Mouse (Mus musculus) liver, embryonic 12.5 days (tissue): Measurements from ENCODE around the gene Pdzrn3. TPM values are rescaled to one million over a fixed set of nuclear protein-coding genes. Genes with fewer than 3 reads are reported as not detected.

Source experiments
- ATAC-seq: fragments of 200-750 bp; cut with Nextera tagmentation; 2 replicates; pipeline ENCODE4 v1.8.0; 2017; ENCODE audit warnings: moderate number of reproducible peaks, mild to moderate bottlenecking, moderate library complexity
- H3K27ac ChIP-seq: fragments of 300-500 bp; sonication (generic); 2 replicates; pipeline ENCODE4 v1.5.1; 2016; ENCODE audit warnings: mild to moderate bottlenecking
- H3K27me3 ChIP-seq: fragments of 300-500 bp; sonication (generic); replicated peaks from 2 replicates; pipeline ENCODE4 v1.6.1; 2016; ENCODE audit warnings: mild to moderate bottlenecking, moderate library complexity
- H3K36me3 ChIP-seq: fragments of 300-500 bp; sonication (generic); 2 replicates; pipeline ENCODE4 v1.6.1; 2016; ENCODE audit warnings: mild to moderate bottlenecking, moderate library complexity
- H3K4me1 ChIP-seq: fragments of 300-500 bp; sonication (generic); 2 replicates; pipeline ENCODE4 v1.6.1; 2016
- H3K4me2 ChIP-seq: fragments of 300-500 bp; sonication (generic); 2 replicates; pipeline ENCODE4 v1.6.1; 2016; ENCODE audit warnings: mild to moderate bottlenecking, moderate library complexity
- H3K4me3 ChIP-seq: fragments of 300-500 bp; sonication (generic); 2 replicates; pipeline ENCODE4 v1.5.1; 2016; ENCODE audit warnings: mild to moderate bottlenecking, moderate library complexity
- H3K9ac ChIP-seq: fragments of 300-500 bp; sonication (generic); 2 replicates; pipeline ENCODE4 v1.6.1; 2016; ENCODE audit warnings: mild to moderate bottlenecking, moderate library complexity
- H3K9me3 ChIP-seq: fragments of 300-500 bp; sonication (generic); replicated peaks from 2 replicates; pipeline ENCODE4 v1.6.1; 2016; ENCODE audit warnings: mild to moderate bottlenecking, moderate library complexity
- WGBS: fragments of 180-500 bp; shearing (Covaris S2); methylation state at CpG from one replicate; pipeline ENCODE4 v1.1.7; 2016; ENCODE audit not compliant: insufficient replicate concordance; 5-methylcytosine and 5-hydroxymethylcytosine counted together
- polyA plus RNA-seq: library from polyadenylated mRNA; unstranded; fragments of >200 nt; fragmentation: Nextera tagmentation; extraction: Ambion mirVana; gene quantifications from 2 replicates; pipeline ENCODE4 v1.2.1, GENCODE M21; 2016

Gene Pdzrn3
- polyA plus RNA-seq, 1 experiment from 2014 or later: 1.4 TPM

GRCm38 (mm10) chr6:101125396-101125795 is 252.3 kb downstream of the Pdzrn3 start:
- H3K4me2 ChIP-seq: no peak overlapping the region
- no peak overlapping the region for H3K4me3 ChIP-seq
- no peaks in the 10 kb centered on the region for H3K4me1 ChIP-seq
- no peak overlapping the region for H3K27ac ChIP-seq
- H3K36me3 ChIP-seq: no peaks in the 10 kb centered on the region
- no peaks in the 10 kb centered on the region for H3K27me3 ChIP-seq
- no peak overlapping the region for H3K9ac ChIP-seq
- ATAC-seq: no peak
- WGBS: 52% methylated on average over 5 of the region's 5 CpGs
- no peaks in the 10 kb centered on the region for H3K9me3 ChIP-seq

- Histone ChIP-seq H3K9ac (no peak overlapping the region), H3K27me3 (no peaks in the 10 kb centered on the region), H3K4me3 (no peak overlapping the region), H3K27ac (no peak overlapping the region), H3K36me3 (no peaks in the 10 kb centered on the region), H3K4me2 (no peak overlapping the region), H3K4me1 (no peaks in the 10 kb centered on the region), H3K9me3 (no peaks in the 10 kb centered on the region)
- WGBS: 45% methylated on average over 1 of the region's 1 CpGs
- no peak for ATAC-seq
Measured at GRCm38 (mm10) chr6:101108951-101109350, 268.7 kb downstream of the Pdzrn3 start.

- H3K9me3 ChIP-seq: no peaks in the 10 kb centered on the region
- no peaks in the 10 kb centered on the region for H3K4me1 ChIP-seq
- H3K4me2 ChIP-seq: no peak overlapping the region
- no peak overlapping the region for H3K9ac ChIP-seq
- H3K27ac ChIP-seq: no peak overlapping the region
- no peak overlapping the region for H3K4me3 ChIP-seq
- no peak for ATAC-seq
- no peaks in the 10 kb centered on the region for H3K36me3 ChIP-seq
- WGBS: 69% methylated on average over 6 of the region's 6 CpGs
- H3K27me3 ChIP-seq: no peaks in the 10 kb centered on the region
Measured at GRCm38 (mm10) chr6:101103506-101103905, 274.2 kb downstream of the Pdzrn3 start.

GRCm38 (mm10) chr6:101101709-101102654 is 275.7 kb downstream of the Pdzrn3 start:
- Histone ChIP-seq H3K36me3 (no peaks in the 10 kb centered on the region), H3K9ac (no peak overlapping the region), H3K27ac (0 out of 2 replicates have a peak overlapping the region, but pooled peaks have one; percentile 10), H3K4me1 (no peaks in the 10 kb centered on the region), H3K4me3 (no peak overlapping the region), H3K27me3 (no peaks in the 10 kb centered on the region), H3K9me3 (no peaks in the 10 kb centered on the region), H3K4me2 (no peak overlapping the region)
- peak; percentile 54; the same call in 1 of the 2 replicates for ATAC-seq
- WGBS: 59% methylated on average over 14 of the region's 14 CpGs
